Mouse (Mus musculus) 3T3-L1 (cell line): ENCODE data around the gene Rnf222.

Experiments
- DNase-seq: peaks from one replicate; pipeline ENCODE4 v3.0.0-alpha.2; 2015; ENCODE audit warnings: low read depth, low spot score

Gene Rnf222

GRCm38 (mm10) chr11:68890625-68891024 is 2.3 kb downstream of the Rnf222 start:
- DNase-seq = peak; percentile 45

- DNase-seq = no peak
These were observed 3.5 kb downstream of the Rnf222 start for GRCm38 (mm10) chr11:68891823-68892222.

- DNase-seq = no peak
These were observed 4.0 kb downstream of the Rnf222 start for GRCm38 (mm10) chr11:68892233-68892832.

GRCm38 (mm10) chr11:68893911-68894464 is 5.6 kb downstream of the Rnf222 start:
- DNase-seq = no peak

GRCm38 (mm10) chr11:68896247-68896646 is 7.9 kb downstream of the Rnf222 start:
- no peak for DNase-seq

GRCm38 (mm10) chr11:68897120-68897519 is 8.8 kb downstream of the Rnf222 start:
- peak; percentile 79 for DNase-seq

- DNase-seq = no peak
These were observed 9.5 kb downstream of the Rnf222 start for GRCm38 (mm10) chr11:68897838-68898237.

- no peak for DNase-seq
These were observed 10.4 kb downstream of the Rnf222 start for GRCm38 (mm10) chr11:68898790-68899189.

- no peak for DNase-seq
These were observed 11.5 kb downstream of the Rnf222 start for GRCm38 (mm10) chr11:68899815-68900214.

GRCm38 (mm10) chr11:68900519-68901350 is 12.4 kb downstream of the Rnf222 start:
- DNase-seq = no peak

GRCm38 (mm10) chr11:68901351-68902046 is 13.1 kb downstream of the Rnf222 start, which contains the start of gene Rpl26:
Gene Rpl26 (plus strand): TSS chr11:68901583.
- peak; percentile 99 for DNase-seq

GRCm38 (mm10) chr11:68902047-68902364 is 13.7 kb downstream of the Rnf222 start:
- DNase-seq = no peak

- DNase-seq = peak; percentile 6
These were observed 14.0 kb downstream of the Rnf222 start for GRCm38 (mm10) chr11:68902367-68902766.

- peak; percentile 9 for DNase-seq
These were observed 14.5 kb downstream of the Rnf222 start for GRCm38 (mm10) chr11:68902823-68903222.

GRCm38 (mm10) chr11:68903775-68904174 is 15.4 kb downstream of the Rnf222 start:
- peak; percentile 5 for DNase-seq

- DNase-seq = peak; percentile 92
These were observed 16.2 kb downstream of the Rnf222 start for GRCm38 (mm10) chr11:68904375-68905137.

- no peak for DNase-seq
These were observed 16.8 kb downstream of the Rnf222 start for GRCm38 (mm10) chr11:68905138-68905531.

- DNase-seq = no peak
These were observed 17.5 kb downstream of the Rnf222 start for GRCm38 (mm10) chr11:68905665-68906460.

- peak; percentile 85 for DNase-seq
These were observed 18.1 kb downstream of the Rnf222 start for GRCm38 (mm10) chr11:68906461-68906790.

- no peak for DNase-seq
These were observed 18.9 kb downstream of the Rnf222 start for GRCm38 (mm10) chr11:68907251-68907650.
